Mouse (Mus musculus) lung, postnatal 0 days (tissue): ENCODE measurements at regions not wholly inside any gene's neighbourhood (a gene's known extent, or its start where the extent isn't known, plus 50 kb on each side); places are given as distances from the start of the nearest gene placed in this dataset.

Source experiments
- ATAC-seq: fragments of 200-750 bp; cut with Nextera tagmentation; 2 replicates; pipeline ENCODE4 v1.8.0; 2017; ENCODE audit warnings: moderate library complexity
- DNase-seq: peaks from one replicate; pipeline ENCODE4 v3.0.0-alpha.2; 2016; ENCODE audit warnings: low spot score
- H3K27ac ChIP-seq: fragments of 300-500 bp; sonication (generic); 2 replicates; pipeline ENCODE4 v1.5.1; 2014; ENCODE audit warnings: antibody characterized with exemption, mild to moderate bottlenecking, low read length, mixed read lengths
- H3K27me3 ChIP-seq: fragments of 300-500 bp; sonication (generic); replicated peaks from 2 replicates; pipeline ENCODE4 v1.6.1; 2014; ENCODE audit warnings: low read length, mixed read lengths; ENCODE audit not compliant: insufficient read depth
- H3K36me3 ChIP-seq: fragments of 300-500 bp; sonication (generic); 2 replicates; pipeline ENCODE4 v1.6.1; 2014; ENCODE audit warnings: low read length, mixed read lengths; ENCODE audit not compliant: insufficient read depth
- H3K4me1 ChIP-seq: fragments of 300-500 bp; sonication (generic); 2 replicates; pipeline ENCODE4 v1.6.1; 2014; ENCODE audit warnings: antibody characterized with exemption, low read depth, low read length, mixed read lengths; ENCODE audit not compliant: insufficient read depth
- H3K4me2 ChIP-seq: fragments of 300-500 bp; sonication (generic); replicated peaks from 2 replicates; pipeline ENCODE4 v1.6.1; 2014; ENCODE audit warnings: low read depth, mild to moderate bottlenecking, low read length, moderate library complexity, mixed read lengths
- H3K4me3 ChIP-seq: fragments of 300-500 bp; sonication (generic); 2 replicates; pipeline ENCODE4 v1.5.1; 2014; ENCODE audit warnings: low read depth, low read length
- H3K9ac ChIP-seq: fragments of 300-500 bp; sonication (generic); replicated peaks from 2 replicates; pipeline ENCODE4 v1.6.1; 2014; ENCODE audit warnings: low read depth, mild to moderate bottlenecking
- H3K9me3 ChIP-seq: fragments of 300-500 bp; sonication (generic); 2 replicates; pipeline ENCODE4 v1.6.1; 2016; ENCODE audit warnings: low read length, mixed read lengths
- CTCF ChIP-seq: IDR thresholded peaks from 2 replicates; pipeline ENCODE4 v1.5.1; 2016; ENCODE audit warnings: antibody characterized with exemption, mild to moderate bottlenecking
- EP300 ChIP-seq: IDR thresholded peaks from 2 replicates; pipeline ENCODE4 v1.6.1; 2016; ENCODE audit warnings: antibody characterized with exemption, mild to moderate bottlenecking, control low read depth
- WGBS: fragments of 180-500 bp; shearing (Covaris S2); extraction: QIAGEN DNeasy Blood & Tissue Kit; methylation state at CpG from one replicate; pipeline ENCODE4 v1.1.7; 2014; 5-methylcytosine and 5-hydroxymethylcytosine counted together

- Histone ChIP-seq H3K4me3 (no peak overlapping the region), H3K27ac (no peak overlapping the region), H3K36me3 (no peaks in the 10 kb centered on the region), H3K4me2 (no peak overlapping the region), H3K27me3 (no peaks in the 10 kb centered on the region), H3K9ac (no peak overlapping the region), H3K4me1 (no peaks in the 10 kb centered on the region), H3K9me3 (no peaks in the 10 kb centered on the region)
- no peak for DNase-seq
- TF ChIP-seq EP300 (no peak), CTCF (no peak)
- WGBS = 70% methylated on average over 2 of the region's 2 CpGs
- no peak for ATAC-seq
Measured at GRCm38 (mm10) chr16:5759021-5759420, 126.1 kb upstream of the Rbfox1 start.

- no peaks in the 10 kb centered on the region for H3K27me3 ChIP-seq
- 56% methylated on average over 4 of the region's 4 CpGs for WGBS
- DNase-seq (no peak), ATAC-seq (no peak)
- no peaks in the 10 kb centered on the region for H3K36me3 ChIP-seq
- no peaks in the 10 kb centered on the region for H3K4me1 ChIP-seq
- no peak overlapping the region for H3K9ac ChIP-seq
- H3K4me3 ChIP-seq = no peak overlapping the region
- H3K4me2 ChIP-seq = no peak overlapping the region
- no peaks in the 10 kb centered on the region for H3K9me3 ChIP-seq
- H3K27ac ChIP-seq = no peak overlapping the region
- TF ChIP-seq EP300 = no peak
- TF ChIP-seq CTCF = no peak
Measured at GRCm38 (mm10) chr16:5742716-5743507, 142.2 kb upstream of the Rbfox1 start.

DNA sequence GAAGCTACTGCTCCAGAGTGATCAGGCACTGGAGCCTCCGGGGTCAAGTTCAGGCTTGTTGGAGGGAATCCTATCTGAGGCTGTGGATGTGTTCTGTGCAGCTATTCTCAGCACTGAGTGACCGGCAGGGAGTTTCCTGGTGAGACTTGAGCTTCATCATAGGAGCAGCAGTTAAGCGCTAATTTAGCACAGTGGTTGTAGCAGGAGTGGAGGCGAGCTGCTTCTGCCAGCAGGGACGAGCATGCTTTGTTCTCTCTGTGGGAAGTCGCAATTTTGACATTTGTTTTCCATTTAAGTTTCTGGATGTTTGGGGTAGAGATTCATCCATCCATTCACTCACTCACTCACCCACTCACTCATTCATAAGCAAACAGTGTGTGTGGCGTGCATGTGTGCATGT is 144.4 kb upstream of the Rbfox1 start:
- Histone ChIP-seq H3K27ac (no peak overlapping the region), H3K36me3 (no peaks in the 10 kb centered on the region), H3K9me3 (no peaks in the 10 kb centered on the region), H3K27me3 (no peaks in the 10 kb centered on the region), H3K9ac (no peak overlapping the region), H3K4me2 (no peak overlapping the region), H3K4me1 (no peaks in the 10 kb centered on the region), H3K4me3 (no peak overlapping the region)
- 73% methylated on average over 7 of the region's 7 CpGs for WGBS
- DNase-seq (no peak), ATAC-seq (no peak)
- TF ChIP-seq CTCF (no peak), EP300 (no peak)

DNA sequence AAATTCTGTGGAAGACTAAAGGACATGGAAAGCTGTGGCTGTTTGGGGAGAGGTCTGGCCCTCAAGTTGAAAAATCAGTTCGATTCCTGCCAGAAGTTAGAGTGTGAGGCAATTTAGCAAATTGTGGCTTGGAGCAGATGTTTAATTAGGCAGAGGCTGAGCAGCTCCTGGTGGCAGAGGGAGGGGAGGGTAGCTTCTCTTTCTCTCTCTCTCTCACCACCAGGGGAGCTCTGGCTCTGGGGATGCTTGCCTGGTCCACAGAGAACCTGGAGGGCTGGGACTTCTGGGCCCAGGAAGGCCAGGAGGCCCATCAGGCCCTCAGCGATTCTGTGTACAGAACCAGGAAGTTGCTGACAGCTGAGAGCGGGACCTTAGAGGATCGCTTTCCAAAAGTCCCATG is 151.5 kb upstream of the Rbfox1 start:
- DNase-seq (no peak), ATAC-seq (no peak)
- WGBS = 67% methylated on average over 4 of the region's 4 CpGs
- Histone ChIP-seq H3K9ac (no peak overlapping the region), H3K27ac (no peak overlapping the region), H3K4me3 (no peak overlapping the region), H3K36me3 (no peaks in the 10 kb centered on the region), H3K27me3 (no peaks in the 10 kb centered on the region), H3K9me3 (no peaks in the 10 kb centered on the region), H3K4me1 (no peaks in the 10 kb centered on the region), H3K4me2 (no peak overlapping the region)
- TF ChIP-seq CTCF (no peak), EP300 (no peak)

- Histone ChIP-seq H3K4me1 (no peaks in the 10 kb centered on the region), H3K9me3 (no peaks in the 10 kb centered on the region)
- no peak for ATAC-seq
Measured at GRCm38 (mm10) chr16:5722506-5722905, 162.6 kb upstream of the Rbfox1 start.

DNA sequence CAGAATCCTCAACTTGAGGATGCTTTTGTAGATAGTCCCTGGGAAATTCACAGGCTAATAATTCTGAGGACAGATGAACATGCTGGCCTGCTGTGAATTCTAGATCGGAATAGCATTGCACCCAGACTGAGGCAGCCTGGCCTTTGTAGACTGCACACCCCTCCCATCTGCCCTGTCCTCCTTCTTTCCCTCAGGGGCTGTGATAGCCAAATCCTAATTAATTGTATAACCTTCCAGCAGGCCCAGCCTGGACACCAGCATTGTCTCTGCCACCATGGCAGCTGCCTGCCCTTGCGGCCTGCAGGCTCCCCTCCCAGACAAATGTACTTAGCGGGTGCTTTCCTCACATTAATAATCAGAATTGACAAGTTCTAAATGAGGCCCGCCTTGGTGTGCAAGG is 171.7 kb upstream of the Rbfox1 start:
- Histone ChIP-seq H3K4me3 (no peak overlapping the region), H3K9me3 (no peaks in the 10 kb centered on the region), H3K4me2 (no peak overlapping the region), H3K9ac (no peak overlapping the region), H3K27ac (no peak overlapping the region), H3K27me3 (no peaks in the 10 kb centered on the region), H3K4me1 (no peaks in the 10 kb centered on the region), H3K36me3 (no peaks in the 10 kb centered on the region)
- TF ChIP-seq EP300 = no peak
- no peak for TF ChIP-seq CTCF
- DNase-seq (no peak), ATAC-seq (no peak)
- 76% methylated on average over 4 of the region's 4 CpGs for WGBS

More at GRCm38 (mm10) chr16:5722506-5722905, 162.6 kb upstream of the Rbfox1 start:
- H3K9ac ChIP-seq = no peak overlapping the region
- H3K4me2 ChIP-seq = no peak overlapping the region
- no peak for TF ChIP-seq EP300
- TF ChIP-seq CTCF = no peak
- H3K27me3 ChIP-seq = no peaks in the 10 kb centered on the region
- no peak overlapping the region for H3K27ac ChIP-seq
- H3K4me3 ChIP-seq = no peak overlapping the region
- no peak for DNase-seq
- H3K36me3 ChIP-seq = no peaks in the 10 kb centered on the region
